Mouse (Mus musculus): ENCODE measurements around the gene Ccnf. TPM values are rescaled to one million over a fixed set of nuclear protein-coding genes. Genes with fewer than 3 reads are reported as not detected.

Ccnf gene
- total and polyA plus RNA-seq, 3 experiments = 26.4 to 60.7 (median 40.1) TPM

GRCm38 (mm10) chr17:24225851-24226250 is 25.4 kb downstream of the Ccnf start:
- dilution Hi-C loops (cut with MboI; ENCODE audit: extremely low pct_ligation_motif_present, extremely low pct_unique_long_range_greater_than_20kb, low sequenced_read_pairs) = no loop called here
- Histone ChIP-seq H3K4me2 (ENCODE audit: insufficient read depth, low read depth, poor library complexity, severe bottlenecking) (no peak overlapping the region), H3K79me2 (replicated peaks; ENCODE audit: control insufficient read depth, extremely low read depth, insufficient read depth, poor library complexity, severe bottlenecking) (no peaks in the 10 kb centered on the region), H3K9ac (ENCODE audit: insufficient read depth, low read depth) (no peak overlapping the region), H3K4me1 (ENCODE audit: control insufficient read depth in 1 of 2, insufficient read depth in 2 of 2) (peaks cover 0 to 14% of the 10 kb centered on the region in 2 experiments; a peak in 2 of 4 replicates), H3K27ac (ENCODE audit: insufficient read depth, low read depth) (no peak overlapping the region), H3K36me3 (replicated peaks in 1 of 2; ENCODE audit: control insufficient read depth in 1 of 2, insufficient read depth in 1 of 2, low read length in 1 of 2) (peaks cover 65 to 88% of the 10 kb centered on the region in 2 experiments), H3K4me3 (replicated peaks in 1 of 3; ENCODE audit: low read depth in 2 of 3, low read length in 2 of 3, poor library complexity in 1 of 3) (no peak overlapping the region), H3K27me3 (replicated peaks) (no peaks in the 10 kb centered on the region), H3K9me3 (replicated peaks; ENCODE audit: low read length) (no peaks in the 10 kb centered on the region)
- no peak for TF ChIP-seq CHD1 (IDR thresholded peaks at IDR 0.05; ENCODE audit: low read depth, low read length)
- no peak for TF ChIP-seq ELF1 (IDR thresholded peaks at IDR 0.05; ENCODE audit: low read depth, low read length)
- TF ChIP-seq MAX (IDR thresholded peaks at IDR 0.05; ENCODE audit: low read length) = no peak
- no peak for TF ChIP-seq UBTF (IDR thresholded peaks at IDR 0.05; ENCODE audit: low read depth, low read length)
- no peak for TF ChIP-seq MAFK (IDR thresholded peaks at IDR 0.05; ENCODE audit: insufficient replicate concordance, low read length)
- TF ChIP-seq JUN (IDR thresholded peaks at IDR 0.05; ENCODE audit: insufficient read depth, low read depth, low read length) = no peak
- TF ChIP-seq CTCF (conservative IDR thresholded peaks at IDR 0.05 in 1 of 2, IDR thresholded peaks at IDR 0.05 in 1 of 2; ENCODE audit: low read depth in 2 of 2, low read length in 2 of 2) = no peak
- TF ChIP-seq USF2 (conservative IDR thresholded peaks at IDR 0.05; ENCODE audit: low read depth, low read length) = no peak
- TF ChIP-seq GABPA (IDR thresholded peaks at IDR 0.05; ENCODE audit: insufficient replicate concordance, low read depth, low read length) = no peak
- no peak for TF ChIP-seq ZNF384 (IDR thresholded peaks at IDR 0.05; ENCODE audit: low read depth, low read length)
- TF ChIP-seq KAT2A (IDR thresholded peaks at IDR 0.05; ENCODE audit: insufficient replicate concordance, low read length) = no peak
- no peak for TF ChIP-seq POLR2A (IDR thresholded peaks at IDR 0.05; ENCODE audit: low read depth, low read length)
- no peak for TF ChIP-seq RCOR1 (conservative IDR thresholded peaks at IDR 0.05; ENCODE audit: low read depth, low read length)
- no peak for TF ChIP-seq TBP (conservative IDR thresholded peaks at IDR 0.05; ENCODE audit: low read depth, low read length)
- TF ChIP-seq SIN3A (IDR thresholded peaks at IDR 0.05; ENCODE audit: low read length) = no peak
- no peak for TF ChIP-seq MEF2A (IDR thresholded peaks at IDR 0.05; ENCODE audit: borderline replicate concordance, low read depth, low read length)
- TF ChIP-seq EP300 (IDR thresholded peaks at IDR 0.05; ENCODE audit: low read length) = no peak
- TF ChIP-seq POLR2AphosphoS2 (IDR thresholded peaks at IDR 0.05; ENCODE audit: low read depth, low read length) = no peak
- no peak for DNase-seq (ENCODE audit: extremely low read depth)
- in situ Hi-C loops (cut with MboI; ENCODE audit: low pct_ligation_motif_present, low pct_unique_long_range_greater_than_20kb, low sequenced_read_pairs) = no loop called here

- Histone ChIP-seq H3K9me3 (replicated peaks; ENCODE audit: low read length) (no peaks in the 10 kb centered on the region), H3K36me3 (replicated peaks in 1 of 2; ENCODE audit: control insufficient read depth in 1 of 2, insufficient read depth in 1 of 2, low read length in 1 of 2) (peaks cover 58 to 77% of the 10 kb centered on the region in 2 experiments), H3K27me3 (replicated peaks) (no peaks in the 10 kb centered on the region), H3K27ac (ENCODE audit: insufficient read depth, low read depth) (no peak overlapping the region), H3K4me1 (ENCODE audit: control insufficient read depth in 1 of 2, insufficient read depth in 2 of 2) (peaks cover 2 to 19% of the 10 kb centered on the region in 2 experiments; a peak in 3 of 4 replicates), H3K79me2 (replicated peaks; ENCODE audit: control insufficient read depth, extremely low read depth, insufficient read depth, poor library complexity, severe bottlenecking) (no peaks in the 10 kb centered on the region), H3K4me3 (replicated peaks in 1 of 3; ENCODE audit: low read depth in 2 of 3, low read length in 2 of 3, poor library complexity in 1 of 3) (no peak overlapping the region), H3K4me2 (ENCODE audit: insufficient read depth, low read depth, poor library complexity, severe bottlenecking) (no peak overlapping the region), H3K9ac (ENCODE audit: insufficient read depth, low read depth) (no peak overlapping the region)
- in situ Hi-C loops (cut with MboI; ENCODE audit: low pct_ligation_motif_present, low pct_unique_long_range_greater_than_20kb, low sequenced_read_pairs) (no loop called here), dilution Hi-C loops (cut with MboI; ENCODE audit: extremely low pct_ligation_motif_present, extremely low pct_unique_long_range_greater_than_20kb, low sequenced_read_pairs) (no loop called here)
- TF ChIP-seq ETS1 (conservative IDR thresholded peaks at IDR 0.05; ENCODE audit: low read depth, low read length) = no peak
- TF ChIP-seq ZKSCAN1 (IDR thresholded peaks at IDR 0.05; ENCODE audit: borderline replicate concordance, low read depth, low read length) = no peak
- TF ChIP-seq MAX (IDR thresholded peaks at IDR 0.05; ENCODE audit: low read length) = no peak
- TF ChIP-seq CHD2 (IDR thresholded peaks at IDR 0.05; ENCODE audit: low read length) = no peak
- no peak for TF ChIP-seq ZMIZ1 (IDR thresholded peaks at IDR 0.05; ENCODE audit: low read depth, low read length)
- TF ChIP-seq ZC3H11A (IDR thresholded peaks at IDR 0.05; ENCODE audit: low read depth, low read length) = no peak
- no peak for TF ChIP-seq E2F4 (IDR thresholded peaks at IDR 0.05; ENCODE audit: insufficient replicate concordance, low read depth, low read length)
- no peak for TF ChIP-seq KAT2A (IDR thresholded peaks at IDR 0.05; ENCODE audit: insufficient replicate concordance, low read length)
- TF ChIP-seq NRF1 (IDR thresholded peaks at IDR 0.05; ENCODE audit: low read depth, low read length) = no peak
- no peak for TF ChIP-seq USF2 (conservative IDR thresholded peaks at IDR 0.05; ENCODE audit: low read depth, low read length)
- TF ChIP-seq MEF2A (IDR thresholded peaks at IDR 0.05; ENCODE audit: borderline replicate concordance, low read depth, low read length) = no peak
- TF ChIP-seq MAZ (IDR thresholded peaks at IDR 0.05; ENCODE audit: low read depth, low read length) = no peak
- TF ChIP-seq HCFC1 (IDR thresholded peaks at IDR 0.05; ENCODE audit: low read depth, low read length) = no peak
- TF ChIP-seq MYC (IDR thresholded peaks at IDR 0.05; ENCODE audit: low read depth, low read length) = no peak
- no peak for TF ChIP-seq ELF1 (IDR thresholded peaks at IDR 0.05; ENCODE audit: low read depth, low read length)
- DNase-seq (ENCODE audit: extremely low read depth) = no peak
These were observed 26.5 kb downstream of the Ccnf start for GRCm38 (mm10) chr17:24224741-24225140.
